Mouse (Mus musculus) lung, adult 2 months (tissue): Measurements from ENCODE around the gene Timeless.

Experiments
- CTCF ChIP-seq: fragments of 200-500 bp; IDR thresholded peaks from 2 replicates; pipeline ENCODE4 v1.5.1; 2011; ENCODE audit warnings: mild to moderate bottlenecking, low read length, control low read depth; ENCODE audit not compliant: insufficient read depth
- POLR2A ChIP-seq: fragments of 200-500 bp; IDR thresholded peaks from 2 replicates; pipeline ENCODE4 v1.6.1; 2011; ENCODE audit warnings: low read depth, mild to moderate bottlenecking, control low read depth, low read length, borderline replicate concordance; ENCODE audit errors: extremely low read depth

DNA sequence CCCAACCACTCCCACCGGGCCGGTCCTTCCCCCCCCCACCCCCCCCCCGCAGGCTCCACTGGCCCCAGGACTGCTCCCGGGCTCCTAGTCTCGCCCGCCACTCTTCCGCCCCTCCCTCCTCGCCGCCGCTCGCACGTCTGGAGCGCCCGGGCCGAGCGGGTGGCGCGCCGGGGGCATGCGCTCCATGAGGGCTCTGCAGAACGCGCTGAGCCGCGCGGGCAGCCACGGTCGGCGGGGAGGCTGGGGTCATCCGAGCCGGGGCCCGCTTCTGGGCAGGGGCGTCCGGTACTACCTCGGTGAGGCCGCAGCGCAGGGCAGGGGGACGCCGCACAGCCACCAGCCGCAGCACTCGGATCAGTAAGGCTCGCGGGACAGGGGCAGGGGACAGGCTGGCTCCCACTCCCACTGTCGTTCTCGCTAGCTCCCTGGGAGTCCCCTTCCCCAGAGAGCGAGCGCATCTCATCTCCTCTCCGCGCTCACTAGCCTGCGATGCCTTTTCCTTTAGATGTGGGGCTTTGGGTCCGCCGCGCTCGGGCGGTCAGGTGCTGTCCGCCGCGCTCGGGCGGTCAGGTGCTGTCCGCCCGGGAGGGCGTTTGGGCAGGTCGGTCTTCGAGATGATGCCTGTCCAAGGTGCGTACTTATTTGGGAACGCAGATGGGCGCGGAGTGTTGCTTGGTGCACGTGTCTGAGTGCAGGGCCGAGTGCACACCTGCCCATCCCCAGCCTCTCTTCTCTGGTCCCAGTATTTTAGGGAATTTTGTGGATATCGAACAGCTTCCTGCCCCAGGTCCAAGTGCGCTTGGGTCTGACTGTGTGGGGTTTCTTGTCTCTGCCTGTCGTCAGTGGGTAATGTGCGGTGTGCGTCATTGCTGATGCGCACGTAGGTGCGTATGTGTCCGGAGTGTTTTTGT, 37.1 kb upstream of the Timeless start:
- TF ChIP-seq CTCF (no peak), POLR2A (no peak)
